Mouse (Mus musculus) gastrocnemius, postnatal 36 days (tissue): Measurements from ENCODE around the gene Stx11. TPM values are rescaled to one million over a fixed set of nuclear protein-coding genes. Genes with fewer than 3 reads are reported as not detected.
A peak's percentile ranks its signal among the peaks of the same experiment; 100 is the strongest.

Source experiments
- DNase-seq, 2 experiments: peaks; one replicate each; pipeline ENCODE4 v3.0.0; 2022
- intact Hi-C: fragments of 180-260 bp; cut with DNase I; formaldehyde crosslinking; loops from one replicate; pipeline ENCODE4 v1.15.1; 2025
- long read RNA-seq, 2 experiments: library from polyadenylated mRNA; stranded (forward); transcript quantifications; one replicate each; pipeline ENCODE4 v2.0.0; 2021
- total RNA-seq, 2 experiments: library from RNA; stranded (reverse); gene quantifications; 2 replicates each; pipeline ENCODE4 v1.2.3; 2021

The Stx11 gene
- total RNA-seq, result under 1 TPM; 0.20 to 0.48 TPM
- long read RNA-seq, experiment 1, result 0 reads
- long read RNA-seq, experiment 2, result 0 reads

GRCm38 (mm10) chr10:12964151-12965075, at the start of gene Stx11:
Stx11 (minus strand) TSS chr10:12964298.
- intact Hi-C loops, result no loop called here
- DNase-seq, result peak; percentile 41 to 43

- intact Hi-C loops, result no loop called here
- DNase-seq, result no peak
These were observed 44.6 kb upstream of the Stx11 start for GRCm38 (mm10) chr10:13008737-13009121.

GRCm38 (mm10) chr10:13007876-13008736, 44.0 kb upstream of the Stx11 start:
- intact Hi-C loops, result no loop called here

GRCm38 (mm10) chr10:13005043-13005442, 40.9 kb upstream of the Stx11 start, which contains the start of gene Sf3b5:
Sf3b5 (plus strand) TSS chr10:13005343.
- intact Hi-C loops, result no loop called here
- no peak for DNase-seq

More at GRCm38 (mm10) chr10:13007876-13008736, 44.0 kb upstream of the Stx11 start:
- peak; percentile 90 to 91 for DNase-seq

- DNase-seq, result peak; percentile 48 to 82
These were observed 32.8 kb upstream of the Stx11 start for GRCm38 (mm10) chr10:12996736-12997477.

GRCm38 (mm10) chr10:12993411-12994039, 29.4 kb upstream of the Stx11 start:
- intact Hi-C loops, result loop anchor here (5.0 kb wide), 1 partner anchor 66 kb away; no protein-coding TSS in a partner anchor
- DNase-seq, result no peak

More at GRCm38 (mm10) chr10:12996736-12997477, 32.8 kb upstream of the Stx11 start:
- intact Hi-C loops, result loop anchor here (5.0 kb wide), 1 partner anchor 310 kb away; no protein-coding TSS in a partner anchor

GRCm38 (mm10) chr10:12991953-12992352, 27.9 kb upstream of the Stx11 start:
- intact Hi-C loops, result loop anchor here (5.0 kb wide), 1 partner anchor 65 kb away; no protein-coding TSS in a partner anchor
- no peak for DNase-seq

GRCm38 (mm10) chr10:12986943-12987342, 22.8 kb upstream of the Stx11 start:
- DNase-seq, result no peak
- intact Hi-C loops, result loop anchor here (10.0 kb wide), 1 partner anchor 972 kb away; no protein-coding TSS in a partner anchor

- intact Hi-C loops, result loop anchor here (10.0 kb wide), 1 partner anchor 972 kb away; no protein-coding TSS in a partner anchor
- no peak for DNase-seq
These were observed 22.4 kb upstream of the Stx11 start for GRCm38 (mm10) chr10:12986485-12986884.

- intact Hi-C loops, result loop anchor here (10.0 kb wide), 1 partner anchor 970 kb away; no protein-coding TSS in a partner anchor
These were observed 20.9 kb upstream of the Stx11 start for GRCm38 (mm10) chr10:12985028-12985427.

GRCm38 (mm10) chr10:12983516-12983915, 19.4 kb upstream of the Stx11 start:
- intact Hi-C loops, result loop anchor here (10.0 kb wide), 1 partner anchor 969 kb away; no protein-coding TSS in a partner anchor
- DNase-seq, result no peak

More at GRCm38 (mm10) chr10:12985028-12985427, 20.9 kb upstream of the Stx11 start:
- no peak for DNase-seq

GRCm38 (mm10) chr10:12981071-12981470, 17.0 kb upstream of the Stx11 start:
- DNase-seq, result no peak

GRCm38 (mm10) chr10:12977787-12978212, 13.7 kb upstream of the Stx11 start:
- intact Hi-C loops, result no loop called here
- no peak for DNase-seq

More at GRCm38 (mm10) chr10:12981071-12981470, 17.0 kb upstream of the Stx11 start:
- intact Hi-C loops, result loop anchor here (10.0 kb wide), 1 partner anchor 966 kb away; no protein-coding TSS in a partner anchor

- DNase-seq, result no peak
- intact Hi-C loops, result no loop called here
These were observed 12.5 kb upstream of the Stx11 start for GRCm38 (mm10) chr10:12976552-12976951.

GRCm38 (mm10) chr10:12975957-12976356, 11.9 kb upstream of the Stx11 start:
- intact Hi-C loops, result no loop called here

GRCm38 (mm10) chr10:12975461-12975860, 11.4 kb upstream of the Stx11 start:
- intact Hi-C loops, result no loop called here
- no peak for DNase-seq

More at GRCm38 (mm10) chr10:12975957-12976356, 11.9 kb upstream of the Stx11 start:
- DNase-seq, result no peak

GRCm38 (mm10) chr10:12974572-12974971, 10.5 kb upstream of the Stx11 start:
- intact Hi-C loops, result no loop called here
- no peak for DNase-seq

GRCm38 (mm10) chr10:12965669-12966180, 1.6 kb upstream of the Stx11 start:
- DNase-seq, result no peak
- intact Hi-C loops, result no loop called here
